Mouse (Mus musculus) liver, embryonic 14.5 days (tissue): ENCODE data around the gene Higd1b.

Source experiments
- CTCF ChIP-seq: IDR thresholded peaks from 2 replicates; pipeline ENCODE4 v1.5.1; 2016; ENCODE audit warnings: antibody characterized with exemption, low read depth, control low read depth
- EP300 ChIP-seq: IDR thresholded peaks from 2 replicates; pipeline ENCODE4 v1.6.1; 2016; ENCODE audit warnings: antibody characterized with exemption, low read depth

- TF ChIP-seq EP300 (no peak), CTCF (no peak)
These were observed 14.4 kb upstream of the Higd1b start for GRCm38 (mm10) chr11:102821231-102821630.
